Mouse (Mus musculus) stomach, embryonic 15.5 days (tissue): ENCODE data around the gene Pik3ap1. TPM values are rescaled to one million over a fixed set of nuclear protein-coding genes. Genes with fewer than 3 reads are reported as not detected.

ENCODE experiments used
- ATAC-seq: fragments of 200-750 bp; cut with Nextera tagmentation; 2 replicates; pipeline ENCODE4 v1.8.0; 2017; ENCODE audit warnings: low read depth, moderate number of reproducible peaks, moderate TSS enrichment; ENCODE audit not compliant: insufficient read depth, low FRiP score
- H3K27ac ChIP-seq: fragments of 300-500 bp; sonication (generic); 2 replicates; pipeline ENCODE4 v1.5.1; 2015; ENCODE audit warnings: mild to moderate bottlenecking, inconsistent platforms
- H3K27me3 ChIP-seq: fragments of 300-500 bp; sonication (generic); replicated peaks from 2 replicates; pipeline ENCODE4 v1.6.1; 2015; ENCODE audit warnings: inconsistent platforms
- H3K36me3 ChIP-seq: fragments of 300-500 bp; sonication (generic); 2 replicates; pipeline ENCODE4 v1.6.1; 2015; ENCODE audit warnings: inconsistent platforms
- H3K4me1 ChIP-seq: fragments of 300-500 bp; sonication (generic); 2 replicates; pipeline ENCODE4 v1.6.1; 2015; ENCODE audit warnings: inconsistent platforms
- H3K4me2 ChIP-seq: fragments of 300-500 bp; sonication (generic); 2 replicates; pipeline ENCODE4 v1.6.1; 2015; ENCODE audit warnings: mild to moderate bottlenecking, inconsistent platforms
- H3K4me3 ChIP-seq: fragments of 300-500 bp; sonication (generic); replicated peaks from 2 replicates; pipeline ENCODE4 v1.5.1; 2015; ENCODE audit warnings: inconsistent platforms
- H3K9ac ChIP-seq: fragments of 300-500 bp; sonication (generic); 2 replicates; pipeline ENCODE4 v1.6.1; 2015; ENCODE audit warnings: inconsistent platforms
- H3K9me3 ChIP-seq: fragments of 300-500 bp; sonication (generic); 2 replicates; pipeline ENCODE4 v1.6.1; 2016; ENCODE audit warnings: inconsistent platforms
- WGBS: fragments of 180-500 bp; shearing (Covaris S2); methylation state at CpG from one replicate; pipeline ENCODE4 v1.1.7; 2015; 5-methylcytosine and 5-hydroxymethylcytosine counted together
- polyA plus RNA-seq: library from polyadenylated mRNA; unstranded; fragments of >200 nt; fragmentation: Nextera tagmentation; extraction: Ambion mirVana; gene quantifications from 2 replicates; pipeline ENCODE4 v1.2.1, GENCODE M21; 2015

Gene Pik3ap1
- polyA plus RNA-seq, 1 experiment from 2014 or later, result 10.5 TPM

GRCm38 (mm10) chr19:41264331-41264799 is 120.5 kb downstream of the Pik3ap1 start:
- no peaks in the 10 kb centered on the region for H3K36me3 ChIP-seq
- H3K4me3 ChIP-seq, result peak overlapping the region; percentile 94
- no peaks in the 10 kb centered on the region for H3K9me3 ChIP-seq
- peak overlapping the region; percentile 94 for H3K9ac ChIP-seq
- H3K4me2 ChIP-seq, result peak overlapping the region; percentile 70
- H3K4me1 ChIP-seq, result peaks cover 20% of the 10 kb centered on the region; the same call in 1 of the 2 replicates
- no peak for ATAC-seq
- no peaks in the 10 kb centered on the region for H3K27me3 ChIP-seq
- 26% methylated on average over 13 of the region's 13 CpGs for WGBS
- H3K27ac ChIP-seq, result peak overlapping the region; percentile 99

GRCm38 (mm10) chr19:41263630-41264295 is 121.1 kb downstream of the Pik3ap1 start, which contains the start of gene Tm9sf3:
Tm9sf3 (minus strand) TSS chr19:41263997.
- peak within 1 kb of the TSS; percentile 94 for H3K4me3 ChIP-seq
- peak; percentile 92 for ATAC-seq
- WGBS, result under 1% methylated on average over 78 of the region's 98 CpGs
- H3K4me1 ChIP-seq, result peaks cover 20% of the 10 kb centered on the region; the same call in 1 of the 2 replicates
- peak within 1 kb of the TSS; percentile 94 for H3K9ac ChIP-seq
- peak within 1 kb of the TSS; percentile 70 for H3K4me2 ChIP-seq
- peak within 1 kb of the TSS; percentile 99 for H3K27ac ChIP-seq
- H3K27me3 ChIP-seq, result no peaks in the 10 kb centered on the region
- H3K9me3 ChIP-seq, result no peaks in the 10 kb centered on the region
- H3K36me3 ChIP-seq, result no peaks in the 10 kb centered on the region

GRCm38 (mm10) chr19:41262712-41263629 is 121.9 kb downstream of the Pik3ap1 start:
- peak; percentile 89 for ATAC-seq
- peak overlapping the region; percentile 99 for H3K27ac ChIP-seq
- H3K9me3 ChIP-seq, result no peaks in the 10 kb centered on the region
- no peaks in the 10 kb centered on the region for H3K27me3 ChIP-seq
- no peaks in the 10 kb centered on the region for H3K36me3 ChIP-seq
- H3K4me2 ChIP-seq, result peak overlapping the region; percentile 70
- peak overlapping the region; percentile 94 for H3K9ac ChIP-seq
- WGBS, result 3% methylated on average over 51 of the region's 51 CpGs
- peaks cover 22% of the 10 kb centered on the region; the same call in 1 of the 2 replicates for H3K4me1 ChIP-seq
- H3K4me3 ChIP-seq, result peak overlapping the region; percentile 94

- H3K9me3 ChIP-seq, result no peaks in the 10 kb centered on the region
- H3K27ac ChIP-seq, result no peak overlapping the region
- no peak overlapping the region for H3K4me3 ChIP-seq
- no peak for ATAC-seq
- no peak overlapping the region for H3K4me2 ChIP-seq
- H3K4me1 ChIP-seq, result peaks cover 22% of the 10 kb centered on the region; the same call in 1 of the 2 replicates
- H3K36me3 ChIP-seq, result no peaks in the 10 kb centered on the region
- WGBS, result 78% methylated on average over 3 of the region's 3 CpGs
- no peaks in the 10 kb centered on the region for H3K27me3 ChIP-seq
- H3K9ac ChIP-seq, result no peak overlapping the region
These were observed 124.2 kb downstream of the Pik3ap1 start for GRCm38 (mm10) chr19:41260736-41261135.

DNA sequence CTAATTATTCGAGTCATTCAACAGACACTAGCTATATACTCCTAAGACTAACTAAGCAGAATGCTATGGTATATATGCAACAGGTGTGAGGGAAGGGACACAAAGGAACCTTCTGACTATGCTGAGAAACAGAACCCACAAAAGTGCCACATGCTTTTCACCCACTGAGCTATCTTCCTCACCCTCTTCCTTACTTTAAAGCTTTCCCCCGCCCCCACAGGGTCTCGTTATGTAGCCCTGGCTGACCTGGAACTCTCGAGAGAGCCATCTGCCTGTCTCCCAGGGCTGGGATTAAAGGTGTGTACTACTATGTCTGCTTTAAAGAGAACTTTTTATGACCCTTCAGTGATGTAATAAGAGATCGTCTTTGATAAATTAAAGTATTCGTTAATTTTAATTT is 125.6 kb downstream of the Pik3ap1 start:
- H3K36me3 ChIP-seq, result no peaks in the 10 kb centered on the region
- 76% methylated on average over 6 of the region's 6 CpGs for WGBS
- no peak overlapping the region for H3K4me3 ChIP-seq
- H3K9ac ChIP-seq, result no peak overlapping the region
- ATAC-seq, result no peak
- no peak overlapping the region for H3K4me2 ChIP-seq
- no peaks in the 10 kb centered on the region for H3K9me3 ChIP-seq
- no peak overlapping the region for H3K27ac ChIP-seq
- no peaks in the 10 kb centered on the region for H3K27me3 ChIP-seq
- peaks cover 17% of the 10 kb centered on the region; the same call in 1 of the 2 replicates for H3K4me1 ChIP-seq

GRCm38 (mm10) chr19:41258707-41259106 is 126.2 kb downstream of the Pik3ap1 start:
- 37% methylated on average over 2 of the region's 2 CpGs for WGBS
- Histone ChIP-seq H3K27me3 (no peaks in the 10 kb centered on the region), H3K36me3 (no peaks in the 10 kb centered on the region), H3K4me1 (peaks cover 17% of the 10 kb centered on the region; the same call in 1 of the 2 replicates), H3K4me2 (no peak overlapping the region), H3K9ac (no peak overlapping the region), H3K4me3 (no peak overlapping the region), H3K9me3 (no peaks in the 10 kb centered on the region), H3K27ac (no peak overlapping the region)
- no peak for ATAC-seq

GRCm38 (mm10) chr19:41254584-41254983 is 130.3 kb downstream of the Pik3ap1 start:
- no peak overlapping the region for H3K27ac ChIP-seq
- no peak for ATAC-seq
- no peaks in the 10 kb centered on the region for H3K27me3 ChIP-seq
- no peak overlapping the region for H3K4me2 ChIP-seq
- WGBS, result 71% methylated on average over 5 of the region's 5 CpGs
- H3K4me3 ChIP-seq, result no peak overlapping the region
- peaks cover 2% of the 10 kb centered on the region; the same call in 1 of the 2 replicates for H3K4me1 ChIP-seq
- no peaks in the 10 kb centered on the region for H3K36me3 ChIP-seq
- no peak overlapping the region for H3K9ac ChIP-seq
- no peaks in the 10 kb centered on the region for H3K9me3 ChIP-seq

DNA sequence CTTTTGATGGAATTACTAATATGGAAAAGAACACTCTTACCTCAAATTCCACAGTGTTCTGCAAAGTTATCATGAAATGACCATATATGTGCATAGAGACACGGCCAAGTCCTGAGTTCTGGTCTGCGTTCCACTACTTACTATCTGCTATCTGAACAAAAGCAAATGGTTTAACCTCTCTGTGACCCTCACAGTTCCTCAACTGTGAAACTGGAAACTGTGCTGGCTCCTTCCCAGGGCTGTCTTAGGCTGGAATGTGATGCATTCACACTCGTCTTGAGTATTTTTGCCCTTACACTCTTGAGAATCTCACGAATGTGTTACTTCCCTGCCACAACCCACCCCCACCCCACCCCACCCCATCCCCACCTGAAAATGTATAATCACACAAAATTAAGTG is 135.9 kb downstream of the Pik3ap1 start:
- no peak overlapping the region for H3K27ac ChIP-seq
- H3K4me2 ChIP-seq, result no peak overlapping the region
- peaks cover 11% of the 10 kb centered on the region for H3K36me3 ChIP-seq
- no peak overlapping the region for H3K9ac ChIP-seq
- no peak overlapping the region for H3K4me3 ChIP-seq
- 39% methylated on average over 4 of the region's 4 CpGs for WGBS
- H3K27me3 ChIP-seq, result no peaks in the 10 kb centered on the region
- H3K9me3 ChIP-seq, result no peaks in the 10 kb centered on the region
- H3K4me1 ChIP-seq, result no peaks in the 10 kb centered on the region
- ATAC-seq, result no peak

- ATAC-seq, result no peak
These were observed 136.6 kb downstream of the Pik3ap1 start for GRCm38 (mm10) chr19:41248271-41248670.

DNA sequence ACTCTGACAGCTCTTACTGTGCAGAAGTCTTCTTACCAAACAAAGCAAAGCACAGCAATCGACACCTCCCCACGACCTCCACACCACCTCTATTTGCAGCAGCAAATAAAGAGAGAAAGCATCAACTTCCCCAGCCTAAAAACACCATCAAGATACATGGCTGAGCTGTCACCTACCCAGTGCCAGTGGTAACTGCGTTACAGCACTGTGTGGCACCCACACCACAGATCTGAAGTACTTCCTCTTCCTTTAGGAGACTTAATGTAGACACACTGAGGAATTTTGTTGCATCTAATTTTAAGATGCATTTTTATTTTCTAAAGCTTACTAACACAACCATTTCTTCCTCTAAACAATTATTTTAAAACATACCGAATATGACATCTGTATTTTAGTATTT is 138.6 kb downstream of the Pik3ap1 start:
- H3K27ac ChIP-seq, result no peak overlapping the region
- H3K4me2 ChIP-seq, result no peak overlapping the region
- WGBS, result 76% methylated on average over 4 of the region's 4 CpGs
- no peak overlapping the region for H3K9ac ChIP-seq
- H3K36me3 ChIP-seq, result peaks cover 22% of the 10 kb centered on the region
- H3K9me3 ChIP-seq, result no peaks in the 10 kb centered on the region
- ATAC-seq, result no peak
- no peaks in the 10 kb centered on the region for H3K4me1 ChIP-seq
- H3K4me3 ChIP-seq, result no peak overlapping the region
- no peaks in the 10 kb centered on the region for H3K27me3 ChIP-seq

More at GRCm38 (mm10) chr19:41248271-41248670, 136.6 kb downstream of the Pik3ap1 start:
- Histone ChIP-seq H3K27me3 (no peaks in the 10 kb centered on the region), H3K9ac (no peak overlapping the region), H3K36me3 (peaks cover 11% of the 10 kb centered on the region), H3K9me3 (no peaks in the 10 kb centered on the region), H3K4me1 (no peaks in the 10 kb centered on the region), H3K4me2 (no peak overlapping the region), H3K27ac (no peak overlapping the region), H3K4me3 (no peak overlapping the region)
- 90% methylated on average over 3 of the region's 3 CpGs for WGBS

DNA sequence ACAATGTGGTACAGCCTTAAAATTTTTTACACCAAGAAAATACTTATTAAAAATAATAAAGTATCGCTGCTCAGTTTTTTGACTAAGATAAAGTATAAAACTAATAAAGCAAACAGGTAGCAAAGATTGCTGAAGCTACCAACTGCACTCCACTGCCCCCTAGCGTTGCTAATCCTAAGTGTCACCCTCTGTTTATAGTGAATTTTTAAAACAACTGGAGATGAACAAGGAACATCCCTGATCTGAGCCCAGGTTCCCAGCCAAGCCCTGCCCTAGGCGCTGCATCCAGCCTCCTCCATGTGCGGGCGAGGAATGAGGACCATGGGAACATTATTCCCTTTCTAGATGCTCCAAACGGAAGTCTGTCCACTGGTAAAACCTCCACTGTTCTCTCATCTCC is 140.3 kb downstream of the Pik3ap1 start:
- Histone ChIP-seq H3K4me2 (no peak overlapping the region), H3K4me3 (no peak overlapping the region), H3K36me3 (peaks cover 26% of the 10 kb centered on the region), H3K9me3 (no peaks in the 10 kb centered on the region), H3K9ac (no peak overlapping the region), H3K27me3 (no peaks in the 10 kb centered on the region), H3K27ac (no peak overlapping the region), H3K4me1 (no peaks in the 10 kb centered on the region)
- no peak for ATAC-seq
- 70% methylated on average over 6 of the region's 6 CpGs for WGBS

DNA sequence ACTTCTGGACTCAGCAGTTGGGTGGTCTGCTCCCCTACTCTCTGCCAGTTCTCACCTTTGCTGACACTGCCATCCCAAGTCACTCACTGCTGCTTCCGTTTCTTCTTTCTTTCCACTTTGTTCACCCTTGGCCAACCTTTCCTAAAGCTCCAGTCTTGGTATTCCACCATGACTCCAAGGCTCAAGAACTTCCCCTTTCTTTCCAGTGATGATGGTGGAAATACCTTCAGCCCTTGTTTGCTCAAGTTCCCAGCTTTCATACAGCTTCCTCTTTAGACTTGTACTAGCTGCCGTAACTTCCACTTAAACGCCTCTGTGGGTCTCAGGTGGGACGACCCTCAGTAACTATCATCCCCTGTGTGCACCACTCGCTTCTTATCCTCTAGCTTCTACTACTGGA is 142.9 kb downstream of the Pik3ap1 start:
- no peak overlapping the region for H3K27ac ChIP-seq
- no peaks in the 10 kb centered on the region for H3K4me1 ChIP-seq
- H3K4me2 ChIP-seq, result no peak overlapping the region
- H3K9me3 ChIP-seq, result no peaks in the 10 kb centered on the region
- no peak overlapping the region for H3K4me3 ChIP-seq
- 89% methylated on average over 5 of the region's 5 CpGs for WGBS
- ATAC-seq, result no peak
- H3K27me3 ChIP-seq, result no peaks in the 10 kb centered on the region
- H3K9ac ChIP-seq, result no peak overlapping the region
- peaks cover 27% of the 10 kb centered on the region for H3K36me3 ChIP-seq
